Mouse (Mus musculus) intestine, embryonic 14.5 days (tissue): Measurements from ENCODE around the gene Sfmbt2. TPM values are rescaled to one million over a fixed set of nuclear protein-coding genes. Genes with fewer than 3 reads are reported as not detected.
A peak's percentile ranks its signal among the peaks of the same experiment; 100 is the strongest.

Experiments used
- ATAC-seq: fragments of 200-750 bp; cut with Nextera tagmentation; replicated peaks from 2 replicates; pipeline ENCODE4 v1.8.0; 2017; ENCODE audit warnings: low read depth, moderate number of reproducible peaks, moderate TSS enrichment, moderate library complexity; ENCODE audit not compliant: low FRiP score, low TSS enrichment
- DNase-seq: peaks from one replicate; pipeline ENCODE4 v3.0.0-alpha.2; 2018; ENCODE audit warnings: low spot score
- H3K27ac ChIP-seq: fragments of 300-500 bp; sonication (generic); 2 replicates; pipeline ENCODE4 v1.5.1; 2014; ENCODE audit warnings: low read depth, mild to moderate bottlenecking, control low read depth
- H3K27me3 ChIP-seq: fragments of 300-500 bp; sonication (generic); replicated peaks from 2 replicates; pipeline ENCODE4 v1.6.1; 2014; ENCODE audit warnings: low read length, control low read depth; ENCODE audit not compliant: control insufficient read depth, insufficient read depth
- H3K36me3 ChIP-seq: fragments of 300-500 bp; sonication (generic); 2 replicates; pipeline ENCODE4 v1.6.1; 2014; ENCODE audit warnings: low read length, control low read depth; ENCODE audit not compliant: control insufficient read depth, insufficient read depth
- H3K4me1 ChIP-seq: fragments of 300-500 bp; sonication (generic); replicated peaks from 2 replicates; pipeline ENCODE4 v1.6.1; 2014; ENCODE audit warnings: low read length, control low read depth, mixed read lengths; ENCODE audit not compliant: control insufficient read depth, insufficient read depth
- H3K4me2 ChIP-seq: fragments of 300-500 bp; sonication (generic); 2 replicates; pipeline ENCODE4 v1.6.1; 2014; ENCODE audit warnings: low read length
- H3K4me3 ChIP-seq: fragments of 300-500 bp; sonication (generic); 2 replicates; pipeline ENCODE4 v1.5.1; 2014; ENCODE audit warnings: low read depth, low read length, control low read depth, mixed read lengths
- H3K9ac ChIP-seq: fragments of 300-500 bp; sonication (generic); 2 replicates; pipeline ENCODE4 v1.6.1; 2014; ENCODE audit warnings: mild to moderate bottlenecking, low read length
- H3K9me3 ChIP-seq: fragments of 300-500 bp; sonication (generic); 2 replicates; pipeline ENCODE4 v1.6.1; 2016; ENCODE audit warnings: low read length, control low read depth; ENCODE audit not compliant: control insufficient read depth
- WGBS: fragments of 180-500 bp; shearing (Covaris S2); extraction: QIAGEN DNeasy Blood & Tissue Kit; methylation state at CpG from one replicate; pipeline ENCODE4 v1.1.7; 2014; 5-methylcytosine and 5-hydroxymethylcytosine counted together
- polyA plus RNA-seq: library from polyadenylated mRNA; unstranded; fragments of >200 nt; fragmentation: Nextera tagmentation; extraction: Ambion mirVana; gene quantifications from 2 replicates; pipeline ENCODE4 v1.2.1, GENCODE M21; 2014

Sfmbt2 gene
- 1.6 and 2.2 TPM in 2 replicates for polyA plus RNA-seq

DNA sequence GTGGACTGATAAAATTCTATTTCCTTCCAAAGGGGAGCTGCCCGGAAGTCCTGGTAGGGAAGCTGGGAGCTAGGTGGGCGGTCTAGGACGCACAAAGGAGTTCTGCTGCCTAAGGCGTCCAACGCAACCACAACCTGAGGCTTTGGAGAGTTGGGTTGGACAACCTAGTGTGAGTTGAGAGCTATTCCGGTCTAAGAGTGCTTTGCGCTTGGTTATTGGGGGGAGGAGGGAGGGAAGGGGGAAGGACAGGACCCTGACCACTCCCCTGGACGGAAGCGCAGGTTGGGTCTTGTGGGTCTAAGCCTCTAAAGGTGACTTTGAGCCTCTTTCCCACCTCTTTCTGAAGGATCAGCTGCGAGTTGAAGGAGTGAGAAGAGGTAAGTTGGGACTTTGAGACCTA lies at the start of gene Sfmbt2:
TSS of gene Sfmbt2 (plus strand) at position 335 of the 400 bp plus-strand sequence.
- H3K27me3 ChIP-seq = peaks cover 68% of the 10 kb centered on the region
- H3K4me2 ChIP-seq = no peak within 1 kb of the TSS
- no peak within 1 kb of the TSS for H3K9ac ChIP-seq
- DNase-seq (peak; percentile 59), ATAC-seq (no peak)
- no peak within 1 kb of the TSS for H3K27ac ChIP-seq
- peaks cover 10% of the 10 kb centered on the region; the same call in 1 of the 2 replicates for H3K4me1 ChIP-seq
- no peaks in the 10 kb centered on the region for H3K36me3 ChIP-seq
- 2% methylated on average over 10 of the region's 10 CpGs for WGBS
- H3K4me3 ChIP-seq = no peak within 1 kb of the TSS
- H3K9me3 ChIP-seq = no peaks in the 10 kb centered on the region

DNA sequence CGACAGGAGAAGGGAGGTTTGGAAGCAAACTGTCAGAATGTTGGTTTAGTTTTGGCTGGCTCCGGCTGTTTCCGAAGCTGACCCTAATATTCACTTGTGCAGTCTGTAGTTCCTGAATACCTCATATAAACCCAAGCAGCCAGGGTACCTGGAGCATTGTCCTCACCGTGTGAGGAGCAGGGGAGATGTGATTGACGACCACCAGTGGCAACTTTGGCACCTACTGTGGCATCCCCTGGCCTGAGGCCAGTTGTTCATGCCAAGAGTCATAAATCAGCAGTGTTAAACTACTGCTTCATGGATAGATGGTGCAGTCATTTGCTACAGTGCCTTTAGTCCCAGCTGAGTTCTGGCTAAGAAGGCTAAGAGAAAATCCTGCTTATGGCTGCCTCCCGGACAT lies 49.2 kb upstream of the Sfmbt2 start:
- Histone ChIP-seq H3K36me3 (no peaks in the 10 kb centered on the region), H3K4me2 (no peak overlapping the region), H3K27me3 (no peaks in the 10 kb centered on the region), H3K4me3 (no peak overlapping the region), H3K9me3 (no peaks in the 10 kb centered on the region), H3K9ac (no peak overlapping the region), H3K27ac (no peak overlapping the region), H3K4me1 (no peaks in the 10 kb centered on the region)
- ATAC-seq = no peak
- no peak for DNase-seq
- WGBS = 45% methylated on average over 6 of the region's 6 CpGs

DNA sequence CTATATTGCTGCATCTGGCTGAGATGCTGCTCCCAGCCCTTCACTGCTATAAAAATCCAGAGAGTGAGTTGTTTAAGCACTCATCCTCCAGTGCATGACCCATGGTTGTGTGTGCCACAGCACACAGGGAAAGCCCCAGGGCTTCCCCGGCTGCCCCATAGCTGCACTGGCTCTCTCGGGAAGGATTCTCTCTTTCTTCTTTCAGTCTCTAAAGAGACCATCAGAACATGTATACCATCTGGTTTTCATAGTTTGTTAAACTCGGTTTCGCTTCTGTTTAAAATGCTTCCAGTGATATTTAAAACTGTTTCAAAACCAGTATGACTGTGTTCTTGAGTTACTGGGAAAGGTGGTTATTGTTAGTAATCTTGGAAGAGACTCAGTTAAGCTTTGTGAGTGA lies 47.1 kb upstream of the Sfmbt2 start:
- H3K4me3 ChIP-seq = no peak overlapping the region
- no peak overlapping the region for H3K4me2 ChIP-seq
- H3K4me1 ChIP-seq = no peaks in the 10 kb centered on the region
- DNase-seq (no peak), ATAC-seq (no peak)
- H3K9ac ChIP-seq = no peak overlapping the region
- no peaks in the 10 kb centered on the region for H3K27me3 ChIP-seq
- no peaks in the 10 kb centered on the region for H3K9me3 ChIP-seq
- WGBS = 78% methylated on average over 4 of the region's 4 CpGs
- no peak overlapping the region for H3K27ac ChIP-seq
- H3K36me3 ChIP-seq = no peaks in the 10 kb centered on the region

DNA sequence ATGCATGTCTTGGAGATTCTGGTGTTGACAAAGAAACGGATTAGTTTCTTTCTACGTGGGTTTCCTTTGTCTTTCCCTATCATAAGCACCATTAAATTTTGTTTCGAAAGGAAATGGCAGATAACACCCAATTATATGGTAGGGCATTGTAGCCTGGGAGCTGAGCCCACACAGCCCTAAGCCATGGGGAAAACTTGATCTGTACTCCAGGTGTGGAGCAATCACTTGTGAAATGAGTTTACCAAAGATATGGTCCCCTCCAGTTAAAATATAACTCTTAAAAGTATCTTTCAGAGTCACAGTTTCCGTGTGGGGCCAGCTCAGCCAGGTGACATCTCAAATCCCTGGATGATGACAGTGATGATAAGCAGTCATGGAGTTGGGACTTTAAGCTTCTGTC lies 45.3 kb upstream of the Sfmbt2 start:
- H3K4me3 ChIP-seq = no peak overlapping the region
- H3K27me3 ChIP-seq = no peaks in the 10 kb centered on the region
- no peak overlapping the region for H3K27ac ChIP-seq
- H3K36me3 ChIP-seq = no peaks in the 10 kb centered on the region
- ATAC-seq (peak; percentile 58; the same call in 1 of the 2 replicates), DNase-seq (no peak)
- H3K9ac ChIP-seq = no peak overlapping the region
- no peak overlapping the region for H3K4me2 ChIP-seq
- no peaks in the 10 kb centered on the region for H3K4me1 ChIP-seq
- H3K9me3 ChIP-seq = no peaks in the 10 kb centered on the region
- 72% methylated on average over 4 of the region's 4 CpGs for whole genome bisulfite sequencing

DNA sequence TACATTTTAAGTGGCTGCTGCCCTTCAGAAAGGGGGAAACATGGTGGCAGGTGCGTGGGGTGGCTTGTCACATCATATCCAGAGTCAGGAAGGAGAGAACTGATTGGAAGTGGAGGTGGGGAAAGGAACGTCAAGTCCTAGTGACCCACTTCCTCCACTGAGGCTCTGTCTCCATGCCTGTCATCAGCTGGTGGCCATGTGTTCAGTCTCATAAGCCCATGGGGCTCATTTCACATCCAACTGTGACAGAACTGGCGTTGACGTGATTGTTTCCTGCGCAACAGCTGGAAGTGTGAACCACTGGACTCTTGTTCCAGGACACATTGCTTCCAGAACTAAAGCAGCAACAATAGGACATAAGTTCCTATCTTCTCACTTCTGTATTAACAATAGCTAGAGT lies 40.1 kb upstream of the Sfmbt2 start:
- H3K4me3 ChIP-seq = no peak overlapping the region
- no peaks in the 10 kb centered on the region for H3K36me3 ChIP-seq
- DNase-seq (no peak), ATAC-seq (no peak)
- WGBS = 81% methylated on average over 5 of the region's 5 CpGs
- H3K27ac ChIP-seq = no peak overlapping the region
- H3K4me1 ChIP-seq = no peaks in the 10 kb centered on the region
- H3K27me3 ChIP-seq = peaks cover 3% of the 10 kb centered on the region; the same call in 1 of the 2 replicates
- H3K9me3 ChIP-seq = no peaks in the 10 kb centered on the region
- H3K4me2 ChIP-seq = no peak overlapping the region
- H3K9ac ChIP-seq = no peak overlapping the region

DNA sequence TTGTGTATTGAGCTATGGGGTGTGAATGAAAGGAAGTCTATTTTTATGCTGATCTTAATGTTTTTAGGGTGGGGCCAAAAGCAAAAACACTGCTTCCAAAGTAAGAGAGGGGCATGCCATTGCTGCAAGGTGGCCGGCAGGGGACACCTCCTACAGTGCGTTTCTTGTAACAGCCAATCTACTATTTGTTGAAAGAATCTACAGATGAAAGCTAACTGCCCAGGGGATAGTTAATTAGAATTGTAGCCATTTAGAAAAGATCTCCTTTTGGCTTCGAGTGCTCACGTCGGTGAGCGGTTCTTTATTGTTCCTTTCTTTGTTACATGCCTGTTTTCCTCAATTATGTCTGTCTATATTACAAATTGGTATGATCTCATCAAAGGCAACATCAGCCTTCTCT lies 36.0 kb upstream of the Sfmbt2 start:
- Histone ChIP-seq H3K4me1 (no peaks in the 10 kb centered on the region), H3K9me3 (no peaks in the 10 kb centered on the region), H3K4me3 (no peak overlapping the region), H3K9ac (no peak overlapping the region), H3K36me3 (no peaks in the 10 kb centered on the region), H3K27ac (no peak overlapping the region), H3K4me2 (no peak overlapping the region), H3K27me3 (peaks cover 5% of the 10 kb centered on the region; the same call in 1 of the 2 replicates)
- 25% methylated on average over 6 of the region's 6 CpGs for WGBS
- DNase-seq (no peak), ATAC-seq (no peak)

DNA sequence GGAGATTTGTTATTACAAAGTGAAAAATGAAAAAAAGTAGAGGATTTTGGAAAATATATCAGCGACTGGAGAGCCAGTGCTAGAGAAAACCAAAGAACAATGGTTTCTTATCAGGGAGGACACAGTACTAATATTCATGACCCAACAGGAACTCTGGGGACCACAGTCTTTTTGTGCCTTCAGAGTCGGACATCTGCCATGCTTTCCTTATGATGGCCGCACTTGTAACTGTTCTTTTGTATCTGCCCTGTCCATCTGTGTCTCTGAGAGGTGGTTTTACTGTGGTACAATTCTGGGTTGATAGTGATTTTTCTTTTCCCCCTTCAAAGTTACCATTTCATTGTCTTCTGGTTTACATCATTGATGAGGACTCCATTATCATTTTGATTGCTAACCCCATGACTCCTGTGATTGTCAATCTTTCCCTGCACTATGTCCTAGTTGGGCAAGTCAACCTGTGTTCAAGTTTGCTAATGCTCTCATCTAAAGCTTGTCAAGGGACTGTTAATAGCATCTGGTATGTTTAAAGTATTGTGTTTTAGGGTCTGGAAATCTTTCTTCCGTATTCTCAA lies 35.2 kb upstream of the Sfmbt2 start:
- H3K36me3 ChIP-seq = no peaks in the 10 kb centered on the region
- WGBS = 71% methylated on average over 4 of the region's 4 CpGs
- peaks cover 5% of the 10 kb centered on the region; the same call in 1 of the 2 replicates for H3K27me3 ChIP-seq
- H3K27ac ChIP-seq = no peak overlapping the region
- no peaks in the 10 kb centered on the region for H3K9me3 ChIP-seq
- no peaks in the 10 kb centered on the region for H3K4me1 ChIP-seq
- H3K4me2 ChIP-seq = no peak overlapping the region
- ATAC-seq (no peak), DNase-seq (no peak)
- H3K9ac ChIP-seq = no peak overlapping the region
- no peak overlapping the region for H3K4me3 ChIP-seq

DNA sequence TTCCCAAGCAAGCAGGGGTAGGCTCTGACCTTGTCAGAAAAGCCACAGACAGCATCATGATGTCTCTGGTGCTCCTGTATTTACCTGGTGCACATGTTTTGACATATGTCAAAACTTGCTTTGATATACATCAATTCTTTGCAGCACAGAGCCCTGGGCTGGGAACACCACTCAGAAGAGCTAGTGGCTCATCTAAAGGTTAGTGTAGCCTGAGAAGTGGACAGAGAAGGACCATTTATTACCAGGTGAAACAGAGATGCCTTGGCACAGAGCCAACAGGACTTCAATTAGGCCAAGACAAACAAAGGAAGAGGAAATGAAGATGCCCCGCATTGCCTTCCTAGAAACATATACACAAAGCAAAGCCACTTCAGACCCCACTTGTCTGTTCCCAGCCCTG lies 30.3 kb upstream of the Sfmbt2 start:
- H3K4me3 ChIP-seq = no peak overlapping the region
- 58% methylated on average over 1 of the region's 1 CpGs for WGBS
- ATAC-seq = no peak

DNA sequence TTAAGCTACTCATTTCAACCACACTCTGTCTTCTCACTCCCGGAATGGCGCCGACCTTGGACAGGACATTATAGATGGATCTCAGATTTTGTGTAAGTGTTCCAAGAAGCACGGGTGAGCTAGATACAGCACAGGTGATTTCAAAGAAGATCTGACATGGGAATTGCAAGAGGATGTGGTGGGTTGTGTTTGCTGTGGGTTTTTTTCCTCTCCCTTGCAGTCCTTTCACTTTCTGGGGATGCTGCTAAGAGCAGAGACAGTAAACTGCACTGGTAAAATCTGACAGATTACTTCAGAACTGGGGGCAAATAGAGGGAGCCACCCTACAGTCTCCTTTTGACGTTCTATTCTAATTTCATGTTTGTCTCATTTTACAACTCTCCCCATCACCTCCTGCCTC lies 26.8 kb upstream of the Sfmbt2 start:
- Histone ChIP-seq H3K27me3 (no peaks in the 10 kb centered on the region), H3K4me1 (no peaks in the 10 kb centered on the region), H3K4me3 (no peak overlapping the region), H3K36me3 (no peaks in the 10 kb centered on the region), H3K27ac (no peak overlapping the region), H3K9me3 (no peaks in the 10 kb centered on the region), H3K4me2 (no peak overlapping the region), H3K9ac (no peak overlapping the region)
- DNase-seq = no peak
- no peak for ATAC-seq
- WGBS = 78% methylated on average over 5 of the region's 5 CpGs

More for the DNA sequence above, 30.3 kb upstream of the Sfmbt2 start:
- no peak for DNase-seq
- no peak overlapping the region for H3K27ac ChIP-seq
- no peak overlapping the region for H3K9ac ChIP-seq
- no peaks in the 10 kb centered on the region for H3K4me1 ChIP-seq
- no peak overlapping the region for H3K4me2 ChIP-seq
- peaks cover 4% of the 10 kb centered on the region; the same call in 1 of the 2 replicates for H3K27me3 ChIP-seq
- no peaks in the 10 kb centered on the region for H3K9me3 ChIP-seq
- H3K36me3 ChIP-seq = no peaks in the 10 kb centered on the region
